Mouse (Mus musculus) spleen, adult 2 months (tissue): ENCODE results near the gene Art5. TPM values are rescaled to one million over a fixed set of nuclear protein-coding genes. Genes with fewer than 3 reads are reported as not detected.

Experiments
- DNase-seq, 2 experiments: peaks; one replicate each; pipeline versions ENCODE4 v3.0.0 to v3.0.0-alpha.2; 2012 to 2021; ENCODE audit warnings: low spot score in 2 of 2, low read depth in 1 of 2
- H3K27ac ChIP-seq: fragments of 200-500 bp; 2 replicates; pipeline ENCODE4 v1.5.1; 2012; ENCODE audit warnings: low read length, inconsistent platforms; ENCODE audit not compliant: insufficient read depth
- H3K27me3 ChIP-seq: fragments of 200-500 bp; 2 replicates; pipeline ENCODE4 v1.6.1; 2012; ENCODE audit warnings: mild to moderate bottlenecking, moderate library complexity, low read length, inconsistent platforms; ENCODE audit not compliant: control insufficient read depth, insufficient read depth
- H3K36me3 ChIP-seq: fragments of 200-500 bp; 2 replicates; pipeline ENCODE4 v1.6.1; 2012; ENCODE audit warnings: mild to moderate bottlenecking, low read length, inconsistent platforms; ENCODE audit not compliant: control insufficient read depth, insufficient read depth
- H3K4me1 ChIP-seq: fragments of 200-500 bp; 2 replicates; pipeline ENCODE4 v1.6.1; 2011; ENCODE audit warnings: inconsistent platforms; ENCODE audit not compliant: control insufficient read depth, insufficient read depth, insufficient read length
- H3K4me3 ChIP-seq: fragments of 200-500 bp; 2 replicates; pipeline ENCODE4 v1.5.1; 2011; ENCODE audit warnings: mild to moderate bottlenecking, inconsistent platforms; ENCODE audit not compliant: insufficient read depth, insufficient read length; ENCODE audit errors: extremely low read depth
- CTCF ChIP-seq: fragments of 200-500 bp; IDR thresholded peaks from 2 replicates; pipeline ENCODE4 v1.5.1; 2011; ENCODE audit warnings: mild to moderate bottlenecking, inconsistent platforms; ENCODE audit not compliant: insufficient read depth, insufficient read length, insufficient replicate concordance; ENCODE audit errors: extremely low read depth
- POLR2A ChIP-seq: fragments of 200-500 bp; IDR thresholded peaks from 2 replicates; pipeline ENCODE4 v1.6.1; 2011; ENCODE audit warnings: low read depth, low read length, inconsistent platforms
- WGBS: fragments of 180-500 bp; shearing (Covaris S2); methylation state at CpG from one replicate; pipeline ENCODE4 v1.1.7; 2018; 5-methylcytosine and 5-hydroxymethylcytosine counted together
- polyA plus RNA-seq: library from polyadenylated mRNA; depleted of rRNA; stranded (reverse); fragments of >200 nt; gene quantifications from 2 replicates; pipeline ENCODE4 v1.2.3, GENCODE M21; 2012; rRNA removed

Art5 gene
- polyA plus RNA-seq, result 0.09 and 0.26 TPM in 2 replicates

- no peak for DNase-seq
- no peaks in the 10 kb centered on the region for H3K27me3 ChIP-seq
- no peak within 1 kb of the TSS for H3K4me3 ChIP-seq
- H3K27ac ChIP-seq, result no peak within 1 kb of the TSS
- TF ChIP-seq CTCF, result no peak
- TF ChIP-seq POLR2A, result no peak
- WGBS, result 78% methylated on average over 7 of the region's 7 CpGs
- H3K36me3 ChIP-seq, result no peaks in the 10 kb centered on the region
- H3K4me1 ChIP-seq, result peaks cover 4% of the 10 kb centered on the region; the same call in 1 of the 2 replicates
These were observed at the start of gene Art5 for GRCm38 (mm10) chr7:102109171-102109570. Art5 (minus strand) TSS chr7:102109489.

GRCm38 (mm10) chr7:102153691-102154090 is 44.4 kb upstream of the Art5 start:
- Histone ChIP-seq H3K4me3 (no peak overlapping the region), H3K27ac (no peak overlapping the region), H3K27me3 (no peaks in the 10 kb centered on the region), H3K4me1 (no peaks in the 10 kb centered on the region), H3K36me3 (peaks cover 24% of the 10 kb centered on the region)
- WGBS, result 86% methylated on average over 5 of the region's 5 CpGs
- TF ChIP-seq CTCF (no peak), POLR2A (no peak)
- DNase-seq, result no peak

- no peak for DNase-seq
- TF ChIP-seq CTCF, result no peak
- 98% methylated on average over 5 of the region's 5 CpGs for WGBS
- H3K27me3 ChIP-seq, result no peaks in the 10 kb centered on the region
- H3K36me3 ChIP-seq, result peaks cover 27% of the 10 kb centered on the region
- no peaks in the 10 kb centered on the region for H3K4me1 ChIP-seq
- no peak overlapping the region for H3K4me3 ChIP-seq
- no peak overlapping the region for H3K27ac ChIP-seq
These were observed 28.6 kb upstream of the Art5 start for GRCm38 (mm10) chr7:102137898-102138297.

GRCm38 (mm10) chr7:102137464-102137863 is 28.2 kb upstream of the Art5 start:
- H3K4me1 ChIP-seq, result no peaks in the 10 kb centered on the region
- 92% methylated on average over 1 of the region's 1 CpGs for WGBS
- DNase-seq, result peak in 1 of 2 experiments; percentile 30
- TF ChIP-seq POLR2A (no peak), CTCF (peak; percentile 20; the same call in 1 of the 2 replicates)
- no peak overlapping the region for H3K27ac ChIP-seq
- peaks cover 30% of the 10 kb centered on the region for H3K36me3 ChIP-seq
- no peak overlapping the region for H3K4me3 ChIP-seq
- no peaks in the 10 kb centered on the region for H3K27me3 ChIP-seq

- Histone ChIP-seq H3K4me1 (no peaks in the 10 kb centered on the region), H3K36me3 (peaks cover 43% of the 10 kb centered on the region), H3K27ac (no peak overlapping the region), H3K4me3 (no peak overlapping the region), H3K27me3 (no peaks in the 10 kb centered on the region)
- TF ChIP-seq POLR2A (no peak), CTCF (no peak)
- 92% methylated on average over 4 of the region's 4 CpGs for WGBS
- DNase-seq, result no peak
These were observed 23.1 kb upstream of the Art5 start for GRCm38 (mm10) chr7:102132395-102132794.

- Histone ChIP-seq H3K4me3 (no peak overlapping the region), H3K4me1 (no peaks in the 10 kb centered on the region), H3K27ac (no peak overlapping the region), H3K36me3 (peaks cover 54% of the 10 kb centered on the region), H3K27me3 (no peaks in the 10 kb centered on the region)
- no peak for DNase-seq
- WGBS, result 95% methylated on average over 10 of the region's 10 CpGs
- TF ChIP-seq POLR2A, result no peak
- TF ChIP-seq CTCF, result no peak
These were observed 11.0 kb upstream of the Art5 start for GRCm38 (mm10) chr7:102120326-102120725.

GRCm38 (mm10) chr7:102117382-102117781 is 8.1 kb upstream of the Art5 start:
- 76% methylated on average over 6 of the region's 6 CpGs for WGBS
- Histone ChIP-seq H3K27me3 (no peaks in the 10 kb centered on the region), H3K4me1 (no peaks in the 10 kb centered on the region), H3K36me3 (peaks cover 26% of the 10 kb centered on the region), H3K27ac (no peak overlapping the region), H3K4me3 (no peak overlapping the region)
- no peak for DNase-seq
- TF ChIP-seq CTCF (no peak), POLR2A (no peak)
